Mouse (Mus musculus) liver, adult 2 months (tissue): Measurements from ENCODE around the gene Olfr888. TPM values are rescaled to one million over a fixed set of nuclear protein-coding genes. Genes with fewer than 3 reads are reported as not detected.

ENCODE experiments used
- DNase-seq: peaks from one replicate; pipeline ENCODE4 v3.0.0-alpha.2; 2011; ENCODE audit warnings: low read depth, low spot score; ENCODE audit errors: extremely low read depth
- H3K27ac ChIP-seq: fragments of 200-500 bp; replicated peaks from 2 replicates; pipeline ENCODE4 v1.5.1; 2012; ENCODE audit warnings: low read depth, mild to moderate bottlenecking, control low read depth, inconsistent platforms, low read length; ENCODE audit not compliant: insufficient read depth
- H3K27me3 ChIP-seq: fragments of 200-500 bp; 2 replicates; pipeline ENCODE4 v1.6.1; 2012; ENCODE audit warnings: mild to moderate bottlenecking, moderate library complexity, low read length, inconsistent platforms; ENCODE audit not compliant: control insufficient read depth, insufficient read depth
- H3K36me3 ChIP-seq: fragments of 200-500 bp; 2 replicates; pipeline ENCODE4 v1.6.1; 2012; ENCODE audit warnings: low read length, inconsistent platforms; ENCODE audit not compliant: control insufficient read depth, insufficient read depth
- H3K4me1 ChIP-seq: fragments of 200-500 bp; 2 replicates; pipeline ENCODE4 v1.6.1; 2011; ENCODE audit warnings: low read length; ENCODE audit not compliant: control insufficient read depth, insufficient read depth
- H3K4me3 ChIP-seq: fragments of 200-500 bp; 2 replicates; pipeline ENCODE4 v1.5.1; 2011; ENCODE audit warnings: low read depth, mild to moderate bottlenecking, control low read depth, low read length, moderate library complexity; ENCODE audit not compliant: insufficient read depth
- H3K79me2 ChIP-seq: fragments of 200-500 bp; 2 replicates; pipeline ENCODE4 v1.6.1; 2012; ENCODE audit warnings: inconsistent platforms, mild to moderate bottlenecking, low read length, moderate library complexity; ENCODE audit not compliant: control insufficient read depth, insufficient read depth
- H3K9ac ChIP-seq: fragments of 200-500 bp; 2 replicates; pipeline ENCODE4 v1.6.1; 2012; ENCODE audit warnings: low read depth, mild to moderate bottlenecking, control low read depth, inconsistent platforms, low read length
- CTCF ChIP-seq: fragments of 200-500 bp; IDR thresholded peaks from 2 replicates; pipeline ENCODE4 v1.5.1; 2011; ENCODE audit warnings: low read depth, low read length, control low read depth
- POLR2A ChIP-seq: fragments of 200-500 bp; IDR thresholded peaks from 2 replicates; pipeline ENCODE4 v1.6.1; 2011; ENCODE audit warnings: low read length, control low read depth; ENCODE audit not compliant: insufficient read depth; ENCODE audit errors: extremely low read depth
- WGBS: fragments of 180-500 bp; shearing (Covaris S2); methylation state at CpG from one replicate; pipeline ENCODE4 v1.1.7; 2018; 5-methylcytosine and 5-hydroxymethylcytosine counted together
- polyA plus RNA-seq: library from polyadenylated mRNA; depleted of rRNA; stranded (reverse); fragments of >200 nt; gene quantifications from 2 replicates; pipeline ENCODE4 v1.2.3, GENCODE M21; 2012; rRNA removed
- total RNA-seq: library from RNA; depleted of rRNA; stranded (reverse); fragments of >200 nt; gene quantifications from 2 replicates; pipeline ENCODE4 v1.2.3, GENCODE M21; 2014; rRNA removed

Gene Olfr888
- not detected in 2 replicates for total RNA-seq
- polyA plus RNA-seq: not detected in 2 replicates

DNA sequence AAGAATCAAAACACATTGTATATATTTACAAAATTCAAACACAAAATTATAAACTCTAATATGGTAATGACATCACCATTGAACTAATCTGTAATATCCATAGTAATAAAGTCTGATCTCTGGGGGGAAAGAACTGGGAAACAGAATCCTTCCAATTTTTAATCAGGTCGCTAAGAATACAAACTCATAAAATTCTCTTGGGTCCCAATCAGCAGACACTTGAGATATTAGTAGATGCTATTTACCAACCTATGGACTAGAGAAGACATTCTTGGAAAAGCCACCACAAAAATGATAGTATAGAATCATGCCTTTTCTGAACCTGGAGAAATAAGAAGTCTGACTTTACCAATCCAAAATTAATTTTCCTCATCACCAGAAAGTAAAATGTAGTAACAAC, at the start of gene Olfr888:
Gene Olfr888, plus strand, starts transcription at position 301 of the 400 bp plus-strand sequence.
- DNase-seq: no peak
- no peak for TF ChIP-seq POLR2A
- no peak for TF ChIP-seq CTCF
- Histone ChIP-seq H3K4me1 (no peaks in the 10 kb centered on the region), H3K36me3 (no peaks in the 10 kb centered on the region), H3K27me3 (no peaks in the 10 kb centered on the region), H3K79me2 (no peaks in the 10 kb centered on the region), H3K9ac (no peak within 1 kb of the TSS), H3K27ac (no peak within 1 kb of the TSS), H3K4me3 (no peak within 1 kb of the TSS)
- 62% methylated on average over 1 of the region's 1 CpGs for whole genome bisulfite sequencing

DNA sequence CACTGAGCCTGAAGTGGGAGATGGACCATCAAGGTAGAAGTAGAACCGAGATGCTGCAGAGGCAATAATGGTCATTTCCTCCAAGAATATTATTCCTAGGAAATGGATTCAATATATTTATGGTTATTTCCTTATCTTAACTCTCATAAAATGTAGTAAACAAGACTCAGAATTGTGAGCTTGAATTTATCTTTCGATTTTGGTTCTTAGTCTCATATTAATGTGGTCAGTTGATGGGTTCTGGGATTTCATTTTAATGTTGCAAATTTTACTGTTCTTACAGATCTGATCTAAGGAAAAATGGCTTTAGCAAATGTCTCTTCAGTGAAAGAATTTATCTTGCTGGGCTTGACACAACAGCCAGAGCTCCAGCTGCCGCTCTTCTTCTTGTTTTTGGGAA, 46.9 kb upstream of the Olfr888 start, which contains the start of gene Olfr885:
Gene Olfr885, plus strand, starts transcription at position 301 of the 400 bp plus-strand sequence.
- Histone ChIP-seq H3K4me3 (no peak within 1 kb of the TSS), H3K27ac (no peak within 1 kb of the TSS), H3K36me3 (no peaks in the 10 kb centered on the region), H3K79me2 (no peaks in the 10 kb centered on the region), H3K4me1 (no peaks in the 10 kb centered on the region), H3K27me3 (no peaks in the 10 kb centered on the region), H3K9ac (no peak within 1 kb of the TSS)
- DNase-seq: no peak
- WGBS: 79% methylated on average over 3 of the region's 3 CpGs
- TF ChIP-seq CTCF (no peak), POLR2A (no peak)

- TF ChIP-seq CTCF (no peak), POLR2A (no peak)
- H3K27ac ChIP-seq: no peak within 1 kb of the TSS
- no peaks in the 10 kb centered on the region for H3K36me3 ChIP-seq
- no peak within 1 kb of the TSS for H3K9ac ChIP-seq
- no peaks in the 10 kb centered on the region for H3K79me2 ChIP-seq
- H3K27me3 ChIP-seq: no peaks in the 10 kb centered on the region
- DNase-seq: no peak
- H3K4me3 ChIP-seq: no peak within 1 kb of the TSS
- H3K4me1 ChIP-seq: no peaks in the 10 kb centered on the region
- WGBS: 74% methylated on average over 1 of the region's 1 CpGs
These were observed 24.2 kb upstream of the Olfr888 start, which contains the start of gene Olfr887 for GRCm38 (mm10) chr9:38083772-38084171. Olfr887 (plus strand) TSS chr9:38084072.

DNA sequence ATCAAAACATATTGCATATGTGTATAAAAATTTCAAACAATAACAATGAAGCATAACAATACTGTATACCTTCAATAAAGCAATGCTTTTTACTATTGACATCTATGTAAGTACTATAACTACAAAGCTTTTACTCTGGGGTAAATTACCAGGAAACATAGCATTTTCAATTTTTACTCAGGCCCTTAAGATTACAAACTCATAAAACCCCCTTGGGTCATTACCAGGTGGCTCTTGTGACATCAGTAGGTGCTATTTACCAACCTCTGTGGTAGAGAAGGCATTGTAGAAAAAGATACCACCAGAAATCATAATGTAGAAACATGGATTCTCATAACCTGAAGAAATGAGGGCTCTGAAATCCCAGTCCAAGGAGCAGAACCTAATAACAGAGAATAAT, 7.0 kb downstream of the Olfr888 start, which contains the start of gene Olfr889:
Gene Olfr889, plus strand, starts transcription at position 301 of the 400 bp plus-strand sequence.
- H3K36me3 ChIP-seq: no peaks in the 10 kb centered on the region

GRCm38 (mm10) chr9:38142217-38142616, 34.3 kb downstream of the Olfr888 start, which contains the start of gene Olfr890:
Olfr890 (plus strand) TSS chr9:38142517.
- H3K4me1 ChIP-seq: no peaks in the 10 kb centered on the region
- no peak for TF ChIP-seq POLR2A
- no peak for TF ChIP-seq CTCF
- no peak for DNase-seq
- H3K27me3 ChIP-seq: no peaks in the 10 kb centered on the region
- H3K9ac ChIP-seq: no peak within 1 kb of the TSS
- no peak within 1 kb of the TSS for H3K27ac ChIP-seq
- H3K79me2 ChIP-seq: no peaks in the 10 kb centered on the region
- no peak within 1 kb of the TSS for H3K4me3 ChIP-seq
- H3K36me3 ChIP-seq: no peaks in the 10 kb centered on the region

More for the DNA sequence above, 7.0 kb downstream of the Olfr888 start, which contains the start of gene Olfr889:
- Histone ChIP-seq H3K79me2 (no peaks in the 10 kb centered on the region), H3K27ac (no peak within 1 kb of the TSS), H3K4me3 (no peak within 1 kb of the TSS), H3K9ac (no peak within 1 kb of the TSS), H3K27me3 (no peaks in the 10 kb centered on the region), H3K4me1 (no peaks in the 10 kb centered on the region)
- TF ChIP-seq CTCF (no peak), POLR2A (no peak)
- no peak for DNase-seq

Other genes with a start within 250 kb of the Olfr888 start
- not detected in 2 replicates for gene Olfr145, start 211.4 kb upstream of the Olfr888 start, total RNA-seq
- gene Olfr145, start 211.4 kb upstream of the Olfr888 start, polyA plus RNA-seq: not detected in 2 replicates
- gene Olfr878, start 190.3 kb upstream of the Olfr888 start, total RNA-seq: not detected in 2 replicates
- not detected in 2 replicates for gene Olfr878, start 190.3 kb upstream of the Olfr888 start, polyA plus RNA-seq
- gene Olfr881, start 116.3 kb upstream of the Olfr888 start, total RNA-seq: not detected in 2 replicates
- gene Olfr881, start 116.3 kb upstream of the Olfr888 start, polyA plus RNA-seq: not detected in 2 replicates
- gene Olfr883, start 82.3 kb upstream of the Olfr888 start, total RNA-seq: not detected in 2 replicates
- not detected in 2 replicates for gene Olfr883, start 82.3 kb upstream of the Olfr888 start, polyA plus RNA-seq
- gene Olfr884, start 61.6 kb upstream of the Olfr888 start, total RNA-seq: not detected in 2 replicates
- not detected in 2 replicates for gene Olfr884, start 61.6 kb upstream of the Olfr888 start, polyA plus RNA-seq
- not detected in 2 replicates for gene Olfr885, start 46.8 kb upstream of the Olfr888 start, total RNA-seq
- not detected in 2 replicates for gene Olfr885, start 46.8 kb upstream of the Olfr888 start, polyA plus RNA-seq
- gene Olfr887, start 24.1 kb upstream of the Olfr888 start, total RNA-seq: not detected in 2 replicates
- not detected in 2 replicates for gene Olfr887, start 24.1 kb upstream of the Olfr888 start, polyA plus RNA-seq
- gene Olfr889, start 7.1 kb downstream of the Olfr888 start, total RNA-seq: not detected in 2 replicates
- not detected in 2 replicates for gene Olfr889, start 7.1 kb downstream of the Olfr888 start, polyA plus RNA-seq
- gene Olfr890, start 34.4 kb downstream of the Olfr888 start, total RNA-seq: not detected in 2 replicates
- gene Olfr890, start 34.4 kb downstream of the Olfr888 start, polyA plus RNA-seq: not detected in 2 replicates
- gene Olfr891, start 72.7 kb downstream of the Olfr888 start, total RNA-seq: not detected in 2 replicates
- gene Olfr891, start 72.7 kb downstream of the Olfr888 start, polyA plus RNA-seq: not detected in 2 replicates
- gene Olfr893, start 100.2 kb downstream of the Olfr888 start, total RNA-seq: not detected in 2 replicates
- not detected in 2 replicates for gene Olfr893, start 100.2 kb downstream of the Olfr888 start, polyA plus RNA-seq
- not detected in 2 replicates for gene Olfr894, start 109.9 kb downstream of the Olfr888 start, total RNA-seq
- not detected in 2 replicates for gene Olfr894, start 109.9 kb downstream of the Olfr888 start, polyA plus RNA-seq
- not detected in 2 replicates for gene Olfr143, start 144.6 kb downstream of the Olfr888 start, total RNA-seq
- gene Olfr143, start 144.6 kb downstream of the Olfr888 start, polyA plus RNA-seq: not detected in 2 replicates
- not detected in 2 replicates for gene Olfr895, start 159.7 kb downstream of the Olfr888 start, total RNA-seq
- gene Olfr895, start 159.7 kb downstream of the Olfr888 start, polyA plus RNA-seq: not detected in 2 replicates
- not detected in 2 replicates for gene Olfr896-ps1, start 183.0 kb downstream of the Olfr888 start, total RNA-seq
- gene Olfr896-ps1, start 183.0 kb downstream of the Olfr888 start, polyA plus RNA-seq: not detected in 2 replicates
- gene Olfr25, start 220.9 kb downstream of the Olfr888 start, total RNA-seq: not detected in 2 replicates
- not detected in 2 replicates for gene Olfr25, start 220.9 kb downstream of the Olfr888 start, polyA plus RNA-seq
- not detected in 2 replicates for gene Olfr898, start 240.3 kb downstream of the Olfr888 start, total RNA-seq
- gene Olfr898, start 240.3 kb downstream of the Olfr888 start, polyA plus RNA-seq: not detected in 2 replicates